Mouse (Mus musculus): ENCODE data around the gene Cabp5. TPM values are rescaled to one million over a fixed set of nuclear protein-coding genes. Genes with fewer than 3 reads are reported as not detected.
"Not testable (repeated sequence)": the region's sequence is repeated elsewhere in the genome, so short reads cannot be mapped to it uniquely, and the experiment has no call there.

Cabp5 gene
- total RNA-seq (2021), result under 1 TPM in 1 of 2 experiments, not detected in 1; 0.50 TPM

DNA sequence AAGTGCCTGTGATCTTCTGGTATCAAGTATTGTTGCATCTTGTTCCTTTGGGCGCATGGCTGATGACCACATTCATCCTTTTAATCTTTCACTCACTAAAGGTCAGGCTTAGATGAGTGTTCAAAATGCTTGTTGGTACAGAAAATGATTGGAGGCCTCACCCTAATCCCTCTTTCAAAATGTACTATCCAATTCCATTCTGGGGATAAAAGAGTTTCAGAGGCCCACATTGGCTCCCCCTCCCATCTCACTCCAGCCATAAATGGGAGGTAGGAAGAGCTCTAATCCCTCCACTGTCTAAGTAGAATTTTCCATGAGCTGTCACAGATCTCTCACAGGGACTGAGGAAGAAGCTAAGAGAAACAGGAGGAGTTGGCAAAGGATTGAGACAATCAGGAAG, at the start of gene Cabp5:
Cabp5 (plus strand) TSS at position 301 of the 400 bp plus-strand sequence.
- no peak for DNase-seq

DNA sequence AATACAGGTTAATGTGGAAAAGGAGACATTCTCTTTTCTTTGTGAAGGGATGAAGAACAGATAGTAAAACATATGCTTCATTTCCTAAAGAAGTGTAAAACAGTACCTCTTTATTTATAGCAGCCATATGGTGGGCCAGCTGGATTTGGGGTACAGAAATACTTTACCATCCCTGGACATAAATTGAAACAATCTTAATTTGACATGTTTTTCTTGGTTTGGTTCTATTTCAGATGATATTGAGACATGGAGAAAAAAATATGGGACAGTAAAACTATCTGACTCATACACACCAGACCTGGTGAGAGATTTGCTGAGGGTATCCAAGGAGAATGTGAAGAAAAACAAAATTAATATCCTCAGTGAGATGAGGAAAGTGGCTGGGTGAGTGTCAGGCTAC, 42.0 kb upstream of the Cabp5 start:
- DNase-seq, result no peak

DNA sequence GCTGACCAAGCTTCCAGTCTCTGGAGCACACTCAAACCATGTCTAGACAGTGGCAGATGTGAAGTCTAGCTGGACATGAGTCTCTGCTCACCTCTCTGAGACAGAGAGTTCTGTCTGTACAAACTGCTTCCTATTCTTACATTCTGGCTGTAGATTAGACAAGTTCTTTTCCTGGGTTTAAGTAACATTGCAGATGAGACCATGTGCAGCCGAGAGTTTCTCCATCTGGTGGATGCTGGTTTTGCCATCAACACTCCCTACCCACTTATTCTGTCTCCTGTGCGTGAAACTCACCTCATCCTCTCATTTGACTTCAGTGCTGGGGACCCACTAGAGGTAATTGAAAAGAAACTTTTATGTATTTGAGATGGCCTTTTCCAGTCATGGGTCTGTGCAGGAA, 17.3 kb upstream of the Cabp5 start:
- DNase-seq, result no peak

DNA sequence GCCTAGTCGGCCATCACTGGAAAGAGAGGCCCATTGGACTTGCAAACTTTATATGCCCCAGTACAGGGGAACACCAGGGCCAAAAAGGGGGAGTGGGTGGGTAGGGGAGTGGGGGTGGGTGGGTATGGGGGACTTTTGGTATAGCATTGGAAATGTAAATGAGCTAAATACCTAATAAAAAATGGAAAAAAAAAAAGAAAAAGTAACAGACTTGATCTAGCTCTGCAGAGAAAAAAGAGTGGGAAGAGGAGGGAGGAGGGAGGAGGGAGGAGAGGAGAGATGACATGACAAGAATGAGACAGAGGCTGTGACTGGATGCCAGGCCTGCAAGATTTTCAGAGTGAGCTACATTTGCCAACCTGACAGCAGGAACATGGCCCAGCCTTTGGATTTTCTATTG, 52.6 kb downstream of the Cabp5 start, which contains the start of gene Bsph1:
Bsph1 (plus strand) TSS at position 301 of the 400 bp plus-strand sequence.
- DNase-seq, result not testable (repeated sequence)

Other genes with a start within 250 kb of the Cabp5 start
- under 1 TPM; 0.13 to 0.17 TPM for gene Vmn1r88, start 238.6 kb upstream of the Cabp5 start, total RNA-seq (2021)
- not detected for gene Vmn1r89, start 185.1 kb upstream of the Cabp5 start, total RNA-seq (2021)
- gene Lig1, start 120.8 kb upstream of the Cabp5 start, total RNA-seq (2021), result 1 to 10 TPM; 5.6 to 5.8 TPM
- 10 to 100 TPM; 15.0 to 16.8 TPM for gene Zswim9, start 119.4 kb upstream of the Cabp5 start, total RNA-seq (2021)
- under 1 TPM; 0.30 to 0.46 TPM for gene Pla2g4c, start 73.5 kb upstream of the Cabp5 start, total RNA-seq (2021)
- gene Bsph1, start 52.7 kb downstream of the Cabp5 start, total RNA-seq (2021), result not detected
- not detected for gene Bsph2, start 172.9 kb downstream of the Cabp5 start, total RNA-seq (2021)
- not detected for gene Sult2a5, start 225.8 kb downstream of the Cabp5 start, total RNA-seq (2021)

Measured in layer of hippocampus, postnatal 36 days (tissue).